Comparison of ENCODE assay signal across 14 mouse cellular contexts in genomic region chr10:17549711-17550637, GRCm38 (mm10).
DNase-seq lines count a peak whose midpoint lies in the region; ATAC-seq and TF ChIP-seq lines count a peak whose summit lies in the region.
"Had no signal": no experiment of that assay in that cellular context is flagged by ENCODE, and none has a peak within 500 bp of the region (broad histone marks: within the 10 kb centered on the region; RNA-seq: fewer than 3 reads in every experiment).

No protein-coding gene starts in this region.

- H3K4me3 ChIP-seq in G1E (ENCODE audit: low read depth, low read length): no peak overlapping the region; the same call in 1 of the 2 replicates
- peak overlapping the region; percentile 71 for H3K4me3 ChIP-seq in megakaryocyte, embryonic 14.5 days (replicated peaks)
- H3K4me3 ChIP-seq in hindbrain, embryonic 12.5 days: no peak overlapping the region
- H3K4me3 ChIP-seq: forebrain, embryonic 10.5 days; stomach, embryonic 15.5 days had no signal

- no peak overlapping the region for H3K4me2 ChIP-seq in hindbrain, embryonic 12.5 days (replicated peaks)
- H3K4me2 ChIP-seq: stomach, embryonic 15.5 days had no signal

- H3K9ac ChIP-seq in hindbrain, embryonic 12.5 days: no peak overlapping the region
- H3K9ac ChIP-seq: stomach, embryonic 15.5 days had no signal

- no peaks in the 10 kb centered on the region for H3K27me3 ChIP-seq in G1E (ENCODE audit: insufficient read depth, low read length)
- H3K27me3 ChIP-seq in megakaryocyte, embryonic 14.5 days (replicated peaks): no peaks in the 10 kb centered on the region
- no peaks in the 10 kb centered on the region for H3K27me3 ChIP-seq in hindbrain, embryonic 12.5 days
- H3K27me3 ChIP-seq: stomach, embryonic 15.5 days had no signal

- peaks cover 43% of the 10 kb centered on the region for H3K4me1 ChIP-seq in G1E (ENCODE audit: insufficient read depth, low read depth, low read length)
- peaks cover 73% of the 10 kb centered on the region for H3K4me1 ChIP-seq in megakaryocyte, embryonic 14.5 days
- H3K4me1 ChIP-seq in hindbrain, embryonic 12.5 days: no peaks in the 10 kb centered on the region
- H3K4me1 ChIP-seq: forebrain, embryonic 10.5 days; stomach, embryonic 15.5 days had no signal

- H3K36me3 ChIP-seq in G1E (replicated peaks): no peaks in the 10 kb centered on the region
- peaks cover 3% of the 10 kb centered on the region for H3K36me3 ChIP-seq in megakaryocyte, embryonic 14.5 days (replicated peaks; ENCODE audit: low read length)
- no peaks in the 10 kb centered on the region for H3K36me3 ChIP-seq in hindbrain, embryonic 12.5 days
- H3K36me3 ChIP-seq: forebrain, embryonic 10.5 days; stomach, embryonic 15.5 days had no signal

- H3K27ac ChIP-seq in hindbrain, embryonic 12.5 days: no peak overlapping the region
- H3K27ac ChIP-seq: forebrain, embryonic 10.5 days; stomach, embryonic 15.5 days had no signal

- WGBS in hindbrain, embryonic 12.5 days: 87% methylated on average over 6 of the region's 6 CpGs

- ATAC-seq in G1E (ENCODE audit: extremely low read depth, insufficient number of reproducible peaks, low FRiP score, poor library complexity, severe bottlenecking): peak; percentile 72
- ATAC-seq in hindbrain, embryonic 12.5 days (ENCODE audit: low FRiP score): no peak

- TF ChIP-seq CTCF in G1E (IDR thresholded peaks at IDR 0.05; ENCODE audit: low read depth, low read length): no peak

- no peaks in the 10 kb centered on the region for H3K9me3 ChIP-seq in G1E (replicated peaks)
- H3K9me3 ChIP-seq in megakaryocyte, embryonic 14.5 days: no peaks in the 10 kb centered on the region
- no peaks in the 10 kb centered on the region for H3K9me3 ChIP-seq in hindbrain, embryonic 12.5 days (replicated peaks)
- H3K9me3 ChIP-seq: forebrain, embryonic 10.5 days; stomach, embryonic 15.5 days had no signal

- peak; percentile 52 for DNase-seq in kidney, adult 9 months
- DNase-seq in kidney, postnatal 36 days: no peak
- DNase-seq in G1E (ENCODE audit: low spot score): no peak
- DNase-seq in induced T-regulatory cell, adult 2 months (ENCODE audit: low read depth): peak; percentile 69
- DNase-seq in cerebellum, adult 8-10 months: no peak
- DNase-seq in right cerebral cortex, adult 18-20 months: no peak
- DNase-seq: cerebellum, adult 2 months; heart, adult 18-20 months; heart, postnatal 4 days; right cerebral cortex, postnatal 14 days had no signal

Comparison
In these comparisons a context has a peak if more than half of its experiments do, and no peak if none do; other contexts are left out.
1. DNase-seq: peak in kidney, adult 9 months (single experiment) and induced T-regulatory cell, adult 2 months (single experiment); none in kidney, postnatal 36 days (0 of 2), G1E (single experiment), cerebellum, adult 8-10 months (single experiment) and right cerebral cortex, adult 18-20 months (single experiment).